Mouse (Mus musculus): Measurements from ENCODE around the gene Pabpc4l. TPM values are rescaled to one million over a fixed set of nuclear protein-coding genes. Genes with fewer than 3 reads are reported as not detected.
"Not testable (repeated sequence)": the region's sequence is repeated elsewhere in the genome, so short reads cannot be mapped to it uniquely, and the experiment has no call there.

The Pabpc4l gene
- polyA plus RNA-seq (2016; fragmentation: Nextera tagmentation; extraction: Ambion mirVana): 7.1 and 9.1 TPM in 2 replicates

DNA sequence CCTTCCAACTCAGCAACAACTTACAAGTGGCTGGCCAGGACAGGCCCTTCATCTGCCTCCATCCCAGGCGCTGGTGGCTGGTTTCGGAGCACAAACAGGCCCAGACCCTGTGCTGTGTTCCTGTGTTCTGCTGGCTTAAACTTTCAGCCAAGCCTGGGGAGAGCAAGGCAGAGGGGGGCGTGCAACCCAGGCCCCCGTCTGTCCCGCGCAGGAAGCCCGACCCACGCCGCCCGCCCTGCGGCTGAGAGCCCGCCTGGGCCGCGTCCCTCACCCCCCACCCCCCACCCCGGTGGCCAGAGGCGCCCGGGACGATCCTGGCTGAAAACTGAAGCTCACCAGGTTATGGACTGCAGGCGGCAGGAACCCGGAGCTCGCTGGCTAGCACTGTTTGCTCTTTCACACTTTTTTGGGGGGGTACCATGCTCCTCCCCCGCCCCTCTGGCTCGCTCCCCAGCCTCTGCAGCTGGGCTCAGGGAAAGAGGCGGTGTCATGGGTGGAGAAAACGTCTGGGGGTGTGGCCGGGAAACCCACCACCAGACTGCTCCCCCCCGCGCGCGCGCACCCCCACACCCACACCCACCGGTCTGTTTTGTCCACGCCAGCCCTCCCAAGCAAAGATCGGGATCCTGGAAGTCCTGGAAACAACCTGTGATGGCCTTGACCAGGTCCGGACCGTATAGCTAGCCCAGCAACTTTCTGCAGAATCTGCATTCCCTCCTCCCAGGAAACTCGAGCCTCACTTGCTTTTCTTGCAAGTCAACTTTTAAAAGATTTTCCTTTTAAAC is at the start of gene Pabpc4l:
TSS of gene Pabpc4l (minus strand) at position 739 of the 785 bp plus-strand sequence.
- peaks cover 8% of the 10 kb centered on the region; the same call in 1 of the 2 replicates for H3K36me3 ChIP-seq
- peak; percentile 70 for DNase-seq (ENCODE audit: low spot score)
- H3K9me3 ChIP-seq: peaks cover 5% of the 10 kb centered on the region; the same call in 1 of the 2 replicates
- peak within 1 kb of the TSS; percentile 91 for H3K27ac ChIP-seq
- WGBS: under 1% methylated on average over 37 of the region's 37 CpGs
- H3K27me3 ChIP-seq (ENCODE audit: insufficient read depth, poor library complexity, severe bottlenecking): no peaks in the 10 kb centered on the region
- peak within 1 kb of the TSS; percentile 70 for H3K4me3 ChIP-seq
- no peaks in the 10 kb centered on the region for H3K4me1 ChIP-seq (replicated peaks)

DNA sequence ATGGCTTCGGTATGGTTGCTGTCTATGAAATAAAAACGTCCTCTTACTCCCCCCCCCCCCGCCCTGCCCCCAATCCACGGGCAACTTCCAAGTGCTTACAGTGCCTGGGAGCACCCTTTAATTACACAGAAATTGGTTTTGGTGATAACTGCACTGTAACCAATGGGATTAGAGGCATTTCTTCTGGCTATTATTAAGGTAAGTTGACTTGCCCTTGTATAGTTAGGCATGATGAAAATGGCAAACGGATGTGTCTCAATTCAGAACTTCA is 42.9 kb upstream of the Pabpc4l start:
- H3K4me3 ChIP-seq: no peak overlapping the region
- no peaks in the 10 kb centered on the region for H3K4me1 ChIP-seq (replicated peaks)
- no peaks in the 10 kb centered on the region for H3K9me3 ChIP-seq
- H3K27me3 ChIP-seq (ENCODE audit: insufficient read depth, poor library complexity, severe bottlenecking): no peaks in the 10 kb centered on the region
- no peaks in the 10 kb centered on the region for H3K36me3 ChIP-seq
- H3K27ac ChIP-seq: no peak overlapping the region
- no peak for DNase-seq (ENCODE audit: low spot score)
- WGBS: 85% methylated on average over 5 of the region's 5 CpGs

DNA sequence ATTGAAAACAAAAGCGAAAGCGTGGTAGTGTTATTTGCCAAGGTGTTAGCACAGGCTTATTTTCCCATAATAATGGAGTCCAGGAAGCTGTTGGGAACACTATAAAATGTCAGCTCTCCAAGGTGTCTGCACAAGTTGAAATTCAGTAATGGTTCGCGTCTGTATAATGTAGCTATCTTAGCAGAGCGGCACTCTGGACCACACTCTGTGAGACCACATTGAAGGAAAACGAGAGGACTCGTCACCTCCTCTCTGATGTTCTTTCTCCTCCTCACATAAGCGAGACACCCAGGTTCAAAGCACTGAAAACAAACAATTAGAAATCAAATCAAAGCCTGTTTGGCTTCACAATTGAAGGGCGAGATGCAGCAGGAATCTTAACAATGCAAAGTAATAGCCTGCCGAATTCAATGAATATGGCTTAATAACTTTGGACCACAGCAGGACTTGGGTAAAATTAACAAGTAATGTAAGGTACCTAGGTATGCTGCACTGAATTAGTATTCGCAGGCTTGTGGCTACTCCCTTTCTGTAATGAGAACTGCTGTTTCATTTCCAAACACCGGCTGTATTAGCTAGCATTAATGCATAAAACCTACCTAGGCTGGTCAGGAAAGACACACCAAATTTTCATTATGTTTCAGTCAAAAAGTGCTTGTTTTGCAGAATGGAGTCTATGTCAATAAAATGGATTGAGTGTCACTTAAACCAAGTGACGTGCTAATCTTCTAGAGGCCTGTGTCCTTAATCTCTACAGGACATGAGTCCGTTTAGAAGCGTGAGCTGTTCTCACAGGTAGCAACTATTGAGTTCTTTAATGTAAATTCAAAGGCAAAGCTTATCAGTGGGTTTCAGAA is 42.3 kb upstream of the Pabpc4l start:
- Histone ChIP-seq H3K4me1 (replicated peaks) (no peaks in the 10 kb centered on the region), H3K4me3 (no peak overlapping the region), H3K36me3 (no peaks in the 10 kb centered on the region), H3K27me3 (ENCODE audit: insufficient read depth, poor library complexity, severe bottlenecking) (no peaks in the 10 kb centered on the region), H3K9me3 (no peaks in the 10 kb centered on the region), H3K27ac (no peak overlapping the region)
- DNase-seq (ENCODE audit: low spot score): no peak
- WGBS: 79% methylated on average over 15 of the region's 15 CpGs

DNA sequence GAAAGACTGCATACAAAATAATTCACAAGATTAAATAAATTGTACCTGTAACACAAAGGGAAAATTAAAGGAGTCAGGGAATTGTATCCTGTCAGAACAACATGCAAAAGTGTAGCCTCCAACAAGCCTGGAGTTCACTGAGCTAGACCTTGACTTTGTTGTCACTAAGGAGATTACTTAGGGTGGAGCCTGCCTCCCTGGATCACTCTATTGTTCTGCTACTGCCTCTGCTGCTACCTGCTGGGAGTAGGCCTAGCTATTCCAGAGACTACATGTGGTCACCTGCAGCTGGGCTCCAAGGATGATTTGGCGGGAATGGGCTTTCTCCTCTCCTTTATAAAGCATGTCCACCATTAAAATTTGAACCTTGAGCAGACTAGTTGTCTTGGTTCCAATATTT is 38.1 kb upstream of the Pabpc4l start:
- not testable (repeated sequence) for H3K9me3 ChIP-seq; H3K27ac ChIP-seq; H3K27me3 ChIP-seq (ENCODE audit: insufficient read depth, poor library complexity, severe bottlenecking); H3K36me3 ChIP-seq; H3K4me1 ChIP-seq (replicated peaks); H3K4me3 ChIP-seq; DNase-seq (ENCODE audit: low spot score)
- WGBS: 61% methylated on average over 1 of the region's 1 CpGs

DNA sequence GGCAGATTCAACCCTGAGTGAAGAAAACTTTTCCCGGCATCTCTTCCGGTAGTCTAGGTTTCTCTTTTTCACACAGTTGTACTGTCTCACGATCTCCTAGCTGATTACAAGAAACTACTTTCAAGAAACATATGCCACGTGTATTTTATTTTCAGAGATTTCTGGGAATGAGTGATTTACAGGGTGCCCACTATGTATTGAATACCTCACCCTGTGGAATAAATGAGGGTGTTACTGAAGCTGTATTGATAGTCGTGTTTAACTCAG is 180 bp upstream of the Pabpc4l start:
- H3K27ac ChIP-seq: peak overlapping the region; percentile 91
- H3K4me1 ChIP-seq (replicated peaks): no peaks in the 10 kb centered on the region
- DNase-seq (ENCODE audit: low spot score): no peak
- H3K27me3 ChIP-seq (ENCODE audit: insufficient read depth, poor library complexity, severe bottlenecking): no peaks in the 10 kb centered on the region
- H3K4me3 ChIP-seq: peak overlapping the region; percentile 70
- 24% methylated on average over 5 of the region's 5 CpGs for WGBS
- peaks cover 8% of the 10 kb centered on the region; the same call in 1 of the 2 replicates for H3K36me3 ChIP-seq
- peaks cover 5% of the 10 kb centered on the region; the same call in 1 of the 2 replicates for H3K9me3 ChIP-seq

DNA sequence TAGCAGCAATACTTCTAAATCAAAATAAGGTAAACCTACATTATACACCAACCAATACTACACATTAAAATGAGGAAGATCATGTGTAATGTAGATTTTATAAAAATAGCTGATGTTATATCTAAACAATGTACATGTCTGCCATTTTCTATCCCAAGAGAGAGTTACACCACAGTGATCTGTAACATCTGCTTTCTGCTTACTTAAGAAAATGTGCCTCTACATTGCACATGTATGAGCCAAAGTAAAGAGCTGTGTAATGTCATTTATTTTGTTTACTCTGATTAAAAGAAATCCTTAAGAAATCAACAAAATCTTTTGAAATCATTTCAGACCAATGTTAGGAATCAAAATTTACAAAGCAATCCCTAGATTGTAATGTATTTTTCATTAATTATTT is 16.6 kb downstream of the Pabpc4l start:
- no peak overlapping the region for H3K27ac ChIP-seq
- H3K9me3 ChIP-seq: no peaks in the 10 kb centered on the region
- H3K4me3 ChIP-seq: no peak overlapping the region
- no peaks in the 10 kb centered on the region for H3K27me3 ChIP-seq (ENCODE audit: insufficient read depth, poor library complexity, severe bottlenecking)
- no peaks in the 10 kb centered on the region for H3K36me3 ChIP-seq
- no peak for DNase-seq (ENCODE audit: low spot score)
- no peaks in the 10 kb centered on the region for H3K4me1 ChIP-seq (replicated peaks)

Measured in hindbrain, embryonic 10.5 days (tissue).